Mouse (Mus musculus) intestine, embryonic 15.5 days (tissue): ENCODE measurements at regions not wholly inside any gene's neighbourhood (a gene's known extent, or its start where the extent isn't known, plus 50 kb on each side); places are given as distances from the start of the nearest gene placed in this dataset.
"Not testable (repeated sequence)": the region's sequence is repeated elsewhere in the genome, so short reads cannot be mapped to it uniquely, and the experiment has no call there.

Experiments used
- ATAC-seq: fragments of 200-750 bp; cut with Nextera tagmentation; 2 replicates; pipeline ENCODE4 v1.8.0; 2017; ENCODE audit warnings: moderate TSS enrichment, moderate library complexity
- H3K27ac ChIP-seq: fragments of 300-500 bp; sonication (generic); 2 replicates; pipeline ENCODE4 v1.5.1; 2015; ENCODE audit warnings: mild to moderate bottlenecking, inconsistent platforms
- H3K27me3 ChIP-seq: fragments of 300-500 bp; sonication (generic); replicated peaks from 2 replicates; pipeline ENCODE4 v1.6.1; 2015; ENCODE audit warnings: inconsistent platforms
- H3K36me3 ChIP-seq: fragments of 300-500 bp; sonication (generic); 2 replicates; pipeline ENCODE4 v1.6.1; 2015; ENCODE audit warnings: inconsistent platforms
- H3K4me1 ChIP-seq: fragments of 300-500 bp; sonication (generic); replicated peaks from 2 replicates; pipeline ENCODE4 v1.6.1; 2015; ENCODE audit warnings: inconsistent platforms
- H3K4me2 ChIP-seq: fragments of 300-500 bp; sonication (generic); replicated peaks from 2 replicates; pipeline ENCODE4 v1.6.1; 2015; ENCODE audit warnings: mild to moderate bottlenecking, inconsistent platforms
- H3K4me3 ChIP-seq: fragments of 300-500 bp; sonication (generic); replicated peaks from 2 replicates; pipeline ENCODE4 v1.5.1; 2015; ENCODE audit warnings: inconsistent platforms
- H3K9ac ChIP-seq: fragments of 300-500 bp; sonication (generic); 2 replicates; pipeline ENCODE4 v1.6.1; 2015; ENCODE audit warnings: inconsistent platforms
- H3K9me3 ChIP-seq: fragments of 300-500 bp; sonication (generic); 2 replicates; pipeline ENCODE4 v1.6.1; 2016; ENCODE audit warnings: inconsistent platforms
- WGBS: fragments of 180-500 bp; shearing (Covaris S2); methylation state at CpG from one replicate; pipeline ENCODE4 v1.1.7; 2015; 5-methylcytosine and 5-hydroxymethylcytosine counted together

DNA sequence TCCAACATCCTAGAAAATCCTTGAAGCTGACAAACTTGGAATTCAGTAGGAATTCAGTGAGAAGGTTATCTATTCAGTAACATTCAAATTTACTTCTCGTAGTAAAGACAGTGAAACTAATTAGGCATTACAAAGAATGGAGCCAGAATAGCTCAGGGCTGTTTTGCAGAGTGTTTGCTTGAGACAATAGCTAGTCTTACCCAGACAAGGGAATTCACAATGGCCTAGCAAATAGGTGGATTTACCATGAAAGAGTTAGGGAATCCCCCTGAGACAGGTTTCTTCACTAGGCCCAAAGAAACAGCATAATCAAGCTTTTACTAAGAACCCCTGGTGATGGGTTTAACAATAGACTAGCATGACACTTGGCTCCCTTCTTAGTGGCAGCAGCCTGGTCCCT is 699.2 kb upstream of the Dmd start:
- not testable (repeated sequence) for H3K4me3 ChIP-seq, H3K9ac ChIP-seq, H3K9me3 ChIP-seq, H3K4me1 ChIP-seq, ATAC-seq, H3K27me3 ChIP-seq, H3K4me2 ChIP-seq, H3K36me3 ChIP-seq, H3K27ac ChIP-seq
- 62% methylated on average over 1 of the region's 1 CpGs for WGBS

DNA sequence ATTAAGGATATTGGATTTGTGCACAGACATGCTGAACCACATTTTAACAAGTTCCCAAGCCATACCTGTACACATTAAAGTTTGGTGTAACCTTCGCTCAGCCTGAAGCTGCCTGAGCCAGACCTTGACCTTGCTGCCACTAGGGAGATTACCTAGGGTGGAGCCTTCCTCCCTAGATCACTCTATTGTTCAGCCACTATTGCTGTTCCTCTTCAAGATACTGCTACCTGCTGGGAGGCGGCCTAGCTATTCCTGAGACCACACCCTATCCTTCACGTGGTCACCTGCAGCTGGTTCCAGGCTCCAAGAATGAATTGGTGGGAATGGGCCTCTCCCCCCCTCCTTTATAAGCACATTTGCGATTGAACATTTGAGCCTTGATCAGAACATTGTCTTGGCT is 666.3 kb upstream of the Dmd start:
- H3K4me2 ChIP-seq, H3K4me3 ChIP-seq, H3K27me3 ChIP-seq, H3K9me3 ChIP-seq, H3K27ac ChIP-seq, ATAC-seq, H3K4me1 ChIP-seq, H3K36me3 ChIP-seq, H3K9ac ChIP-seq: not testable (repeated sequence)
- 77% methylated on average over 4 of the region's 4 CpGs for WGBS

DNA sequence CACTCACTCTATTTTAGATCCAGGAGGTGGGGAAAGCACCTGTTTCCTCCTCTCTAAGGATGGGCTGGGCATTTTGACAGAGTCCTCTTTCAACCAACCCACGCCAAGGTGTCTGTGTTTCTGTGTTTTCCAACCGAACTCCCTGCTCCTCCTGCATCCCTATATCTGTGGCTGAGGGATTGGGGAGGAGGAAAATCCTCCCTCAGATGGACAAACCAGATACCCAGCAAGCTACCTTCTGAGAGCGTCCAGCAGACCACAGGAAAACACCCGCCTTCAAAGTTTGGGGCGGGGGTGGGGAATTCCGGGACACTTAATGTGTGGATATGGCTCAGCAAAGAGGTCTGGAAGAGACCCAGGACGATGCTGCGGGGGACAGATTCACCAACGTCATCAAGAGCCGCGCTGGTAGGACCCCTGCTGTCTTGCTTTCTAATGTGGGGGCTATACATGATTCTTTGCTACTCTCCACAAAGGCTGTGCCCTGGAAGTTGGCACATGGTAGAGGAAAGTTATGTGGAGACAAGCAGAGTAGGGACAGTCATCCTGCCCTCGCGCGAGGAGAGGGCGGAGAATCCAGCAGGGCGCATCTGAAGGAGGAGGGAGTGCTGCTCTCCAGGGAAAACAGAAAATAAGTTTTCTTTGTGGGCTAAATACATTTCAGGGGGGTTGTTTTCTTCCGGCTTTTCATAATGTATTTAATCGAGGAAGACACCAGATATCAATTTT is 637.7 kb upstream of the Dmd start:
- WGBS = 30% methylated on average over 18 of the region's 18 CpGs
- Histone ChIP-seq H3K9ac (no peak overlapping the region), H3K27ac (no peak overlapping the region), H3K4me1 (no peaks in the 10 kb centered on the region), H3K9me3 (no peaks in the 10 kb centered on the region), H3K27me3 (no peaks in the 10 kb centered on the region), H3K4me2 (peak overlapping the region; percentile 48), H3K4me3 (no peak overlapping the region), H3K36me3 (no peaks in the 10 kb centered on the region)
- no peak for ATAC-seq
